Mouse (Mus musculus) gastrocnemius, postnatal 25 days (tissue): Measurements from ENCODE around the gene Atg7. TPM values are rescaled to one million over a fixed set of nuclear protein-coding genes. Genes with fewer than 3 reads are reported as not detected.

Experiments
- DNase-seq: peaks from one replicate; pipeline ENCODE4 v3.0.0; 2022
- total RNA-seq, 2 experiments: library from RNA; stranded (reverse); gene quantifications; 1 replicate in 1 of 2; 2 replicates in 1 of 2; pipeline ENCODE4 v1.2.3; 2021

Atg7 gene
- total RNA-seq, 2 experiments from 2014 or later: 5.6 to 6.5 TPM

- DNase-seq: no peak
These were observed 175.6 kb downstream of the Atg7 start for GRCm38 (mm10) chr6:114818471-114818870.

DNA sequence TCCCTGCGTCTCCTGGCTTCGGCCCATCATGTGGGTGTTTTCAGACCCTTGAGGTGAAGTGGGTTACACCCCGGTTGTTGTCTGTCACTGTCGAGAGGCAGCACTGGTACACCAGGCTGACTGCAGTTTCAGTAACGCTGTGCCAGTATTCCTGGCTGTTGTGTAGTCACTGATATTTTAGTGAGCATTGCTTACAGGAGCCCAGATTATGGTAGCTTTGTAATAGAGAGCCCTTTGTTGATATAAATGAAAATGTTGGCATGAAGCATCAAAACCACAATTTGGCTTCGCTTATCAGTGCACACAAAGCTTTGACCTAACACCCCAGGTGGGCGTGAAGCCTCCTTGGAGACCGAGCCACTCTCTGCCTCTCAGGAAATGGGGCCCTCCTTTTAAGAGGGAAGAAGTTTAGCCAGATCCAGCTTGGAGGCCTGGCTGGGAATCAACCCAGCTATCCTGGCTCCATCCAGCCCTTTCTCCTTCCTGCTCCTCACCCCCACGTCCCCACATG is 177.1 kb downstream of the Atg7 start:
- no peak for DNase-seq

GRCm38 (mm10) chr6:114821646-114822045 is 178.7 kb downstream of the Atg7 start:
- no peak for DNase-seq

- no peak for DNase-seq
These were observed 184.0 kb downstream of the Atg7 start for GRCm38 (mm10) chr6:114826889-114827288.

GRCm38 (mm10) chr6:114829660-114830438 is 187.0 kb downstream of the Atg7 start:
- no peak for DNase-seq

- DNase-seq: no peak
These were observed 188.9 kb downstream of the Atg7 start for GRCm38 (mm10) chr6:114831807-114832206.

DNA sequence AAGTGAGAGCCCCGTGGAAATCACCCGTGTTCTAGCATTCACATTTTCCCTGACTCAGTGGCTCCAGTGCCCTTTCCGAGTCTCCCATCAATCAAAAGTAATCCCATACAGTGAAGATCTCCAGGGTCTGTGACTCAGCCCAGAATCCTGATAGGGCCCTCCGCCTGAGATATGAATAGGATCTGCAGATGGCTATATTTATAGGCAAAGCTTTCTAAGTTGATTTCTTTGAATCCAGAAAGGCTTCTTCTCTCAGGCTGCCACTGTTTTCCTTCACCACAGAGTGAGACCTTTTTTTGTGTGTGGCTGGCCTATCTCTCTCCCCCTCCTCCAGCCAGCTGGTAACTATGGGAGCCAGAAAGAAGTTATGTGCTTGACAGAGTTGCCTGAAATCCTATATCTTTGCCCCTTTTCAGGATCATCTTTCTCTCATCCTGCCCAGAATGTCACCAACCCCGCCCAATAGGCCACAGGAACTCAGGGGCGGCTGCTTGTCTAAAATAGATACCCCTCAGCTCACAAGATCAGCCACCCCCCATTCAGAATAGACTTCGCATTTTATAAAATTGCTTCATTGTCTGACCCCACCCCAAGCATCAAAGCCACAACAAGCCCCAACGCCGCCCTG is 190.3 kb downstream of the Atg7 start:
- DNase-seq: no peak

DNA sequence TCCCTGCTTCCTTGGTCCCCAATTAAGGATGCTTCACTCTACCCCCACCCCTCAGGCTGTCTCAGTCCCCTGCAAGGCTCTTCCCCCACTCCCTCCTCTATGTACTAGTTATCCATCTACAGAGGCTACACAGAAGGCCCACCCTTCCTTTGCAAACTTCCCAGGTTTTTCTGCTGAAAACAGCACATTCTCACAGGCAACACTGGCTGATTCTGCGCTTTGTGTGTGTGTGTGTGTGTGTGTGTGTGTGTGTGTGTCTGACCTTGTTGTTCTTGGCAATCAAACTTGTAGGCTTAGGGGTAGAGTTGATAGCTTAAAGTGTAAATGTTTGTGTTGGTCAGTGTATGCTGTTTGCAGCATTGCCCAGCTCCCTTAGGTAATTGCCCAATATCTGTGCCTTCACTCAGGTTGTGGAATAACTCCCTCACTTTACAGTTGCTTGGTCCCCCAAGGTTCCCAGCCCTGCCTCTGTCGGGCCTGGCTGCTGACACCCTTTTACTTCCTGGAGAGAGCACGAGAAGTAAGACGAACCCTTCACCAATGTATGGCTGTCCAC is 191.0 kb downstream of the Atg7 start:
- DNase-seq: no peak

- DNase-seq: no peak
These were observed 192.4 kb downstream of the Atg7 start for GRCm38 (mm10) chr6:114835344-114835743.

GRCm38 (mm10) chr6:114835752-114836151 is 192.9 kb downstream of the Atg7 start:
- DNase-seq: no peak

- no peak for DNase-seq
These were observed 193.5 kb downstream of the Atg7 start for GRCm38 (mm10) chr6:114836433-114836832.

- DNase-seq: peak; percentile 62
These were observed 196.0 kb downstream of the Atg7 start for GRCm38 (mm10) chr6:114838872-114839271.

- no peak for DNase-seq
These were observed 197.1 kb downstream of the Atg7 start for GRCm38 (mm10) chr6:114840012-114840411.

GRCm38 (mm10) chr6:114842131-114842530 is 199.2 kb downstream of the Atg7 start:
- no peak for DNase-seq

GRCm38 (mm10) chr6:114842863-114843262 is 200.0 kb downstream of the Atg7 start:
- no peak for DNase-seq

GRCm38 (mm10) chr6:114846153-114846772 is 203.4 kb downstream of the Atg7 start:
- DNase-seq: no peak

GRCm38 (mm10) chr6:114847582-114848174 is 204.8 kb downstream of the Atg7 start:
- DNase-seq: no peak

GRCm38 (mm10) chr6:114848761-114849160 is 205.9 kb downstream of the Atg7 start:
- no peak for DNase-seq

GRCm38 (mm10) chr6:114849787-114850186 is 206.9 kb downstream of the Atg7 start:
- DNase-seq: no peak

- DNase-seq: no peak
These were observed 208.8 kb downstream of the Atg7 start for GRCm38 (mm10) chr6:114851688-114852087.

GRCm38 (mm10) chr6:114852739-114853138 is 209.8 kb downstream of the Atg7 start:
- DNase-seq: no peak

GRCm38 (mm10) chr6:114854368-114854767 is 211.5 kb downstream of the Atg7 start:
- no peak for DNase-seq
